Mouse (Mus musculus) C2C12 (cell line): ENCODE measurements around the gene Gm9112. TPM values are rescaled to one million over a fixed set of nuclear protein-coding genes. Genes with fewer than 3 reads are reported as not detected.
"Not testable (repeated sequence)": the region's sequence is repeated elsewhere in the genome, so short reads cannot be mapped to it uniquely, and the experiment has no call there.

ENCODE experiments used
- H3K27me3 ChIP-seq: one replicate; pipeline ENCODE4 v1.6.1; 2011; ENCODE audit not compliant: control insufficient read depth, insufficient read depth, insufficient read length
- H3K36me3 ChIP-seq: one replicate; pipeline ENCODE4 v1.6.1; 2011; ENCODE audit not compliant: control insufficient read depth, insufficient read depth
- H3K4me3 ChIP-seq: one replicate; pipeline ENCODE4 v1.5.1; 2011; ENCODE audit warnings: mild to moderate bottlenecking, control low read depth; ENCODE audit not compliant: poor library complexity, insufficient read depth, severe bottlenecking
- H3K79me2 ChIP-seq: one replicate; pipeline ENCODE4 v1.6.1; 2011; ENCODE audit not compliant: control insufficient read depth, insufficient read depth
- H3K79me3 ChIP-seq: one replicate; pipeline ENCODE4 v1.6.1; 2011; ENCODE audit warnings: low read depth, control low read depth
- H3ac ChIP-seq: one replicate; pipeline ENCODE3; 2011; ENCODE audit warnings: low read depth; ENCODE audit not compliant: control insufficient read depth, insufficient read length
- CEBPB ChIP-seq: IDR thresholded peaks from one replicate; pipeline ENCODE4 v1.6.1; 2011; ENCODE audit warnings: low read depth, mild to moderate bottlenecking, control low read depth, moderate library complexity
- CTCF ChIP-seq: IDR thresholded peaks from one replicate; pipeline ENCODE4 v1.5.1; 2011; ENCODE audit not compliant: control insufficient read depth, insufficient read depth, insufficient read length
- FOSL1 ChIP-seq: IDR thresholded peaks from one replicate; pipeline ENCODE4 v1.8.0; 2011; ENCODE audit warnings: mild to moderate bottlenecking, low read length; ENCODE audit not compliant: poor library complexity, insufficient read depth, severe bottlenecking
- MAX ChIP-seq: IDR thresholded peaks from one replicate; pipeline ENCODE4 v1.6.1; 2011; ENCODE audit warnings: mild to moderate bottlenecking, control low read depth
- MYOD1 ChIP-seq: IDR thresholded peaks from one replicate; pipeline ENCODE4 v1.6.1; 2011; ENCODE audit warnings: low read depth; ENCODE audit not compliant: control insufficient read depth, insufficient read length
- MYOG ChIP-seq: IDR thresholded peaks from one replicate; pipeline ENCODE4 v1.6.1; 2011; ENCODE audit not compliant: control insufficient read depth, insufficient read length; ENCODE audit errors: extremely low read depth
- USF1 ChIP-seq: IDR thresholded peaks from one replicate; pipeline ENCODE4 v1.6.1; 2011; ENCODE audit warnings: low read depth, mild to moderate bottlenecking, control low read depth, moderate library complexity
- long read RNA-seq, 2 experiments: library from polyadenylated mRNA; unstranded; transcript quantifications; one replicate each; pipeline ENCODE4 v2.0.0; 2019 to 2020
- polyA plus RNA-seq: library from polyadenylated mRNA; unstranded; fragments of >200 nt; fragmentation: generic; extraction: Trizol; gene quantifications from one replicate; pipeline ENCODE4 v1.2.1, GENCODE M21; 2012; ENCODE audit warnings: missing spikeins

Gene Gm9112
- polyA plus RNA-seq = not detected
- long read RNA-seq, experiment 1 = 0 reads
- long read RNA-seq, experiment 2 = 0 reads

- H3ac ChIP-seq, H3K36me3 ChIP-seq, H3K4me3 ChIP-seq, H3K79me2 ChIP-seq, H3K79me3 ChIP-seq, H3K27me3 ChIP-seq: not testable (repeated sequence)
Measured at GRCm38 (mm10) chrX:102707535-102707934, at the start of gene Gm9112, which contains the start of gene Dmrtc1b. TSS of gene Gm9112 (minus strand) at chrX:102707635. TSS of gene Dmrtc1b (plus strand) at chrX:102707865.

- H3ac ChIP-seq, H3K36me3 ChIP-seq, H3K4me3 ChIP-seq, H3K79me3 ChIP-seq, H3K27me3 ChIP-seq, H3K79me2 ChIP-seq: not testable (repeated sequence)
Measured at GRCm38 (mm10) chrX:102724226-102724625, 16.8 kb upstream of the Gm9112 start.

- H3K4me3 ChIP-seq, H3ac ChIP-seq, H3K36me3 ChIP-seq, H3K79me2 ChIP-seq, H3K27me3 ChIP-seq, H3K79me3 ChIP-seq: not testable (repeated sequence)
Measured at GRCm38 (mm10) chrX:102700636-102701035, 6.8 kb downstream of the Gm9112 start.

GRCm38 (mm10) chrX:102689252-102689651 lies 18.2 kb downstream of the Gm9112 start:
- not testable (repeated sequence) for H3K4me3 ChIP-seq, H3ac ChIP-seq, H3K36me3 ChIP-seq, H3K27me3 ChIP-seq, H3K79me2 ChIP-seq, H3K79me3 ChIP-seq

GRCm38 (mm10) chrX:102686872-102687271 lies 20.6 kb downstream of the Gm9112 start, which contains the start of gene Gm3880:
TSS of gene Gm3880 (minus strand) at chrX:102686972.
- H3K27me3 ChIP-seq, H3K36me3 ChIP-seq, H3ac ChIP-seq, H3K79me3 ChIP-seq, H3K4me3 ChIP-seq, H3K79me2 ChIP-seq: not testable (repeated sequence)

GRCm38 (mm10) chrX:102684706-102685105 lies 22.7 kb downstream of the Gm9112 start:
- not testable (repeated sequence) for H3ac ChIP-seq, H3K36me3 ChIP-seq, H3K4me3 ChIP-seq, H3K79me3 ChIP-seq, H3K27me3 ChIP-seq, H3K79me2 ChIP-seq

GRCm38 (mm10) chrX:102666641-102667040 lies 40.8 kb downstream of the Gm9112 start:
- H3K4me3 ChIP-seq = no peak overlapping the region

GRCm38 (mm10) chrX:102660712-102661111 lies 46.7 kb downstream of the Gm9112 start:
- Histone ChIP-seq H3K36me3 (no peaks in the 10 kb centered on the region), H3ac (no peak overlapping the region), H3K27me3 (no peaks in the 10 kb centered on the region), H3K4me3 (no peak overlapping the region), H3K79me2 (no peaks in the 10 kb centered on the region), H3K79me3 (no peaks in the 10 kb centered on the region)
- no peak for TF ChIP-seq CEBPB
- TF ChIP-seq MAX = no peak
- no peak for TF ChIP-seq MYOG

More at GRCm38 (mm10) chrX:102666641-102667040, 40.8 kb downstream of the Gm9112 start:
- Histone ChIP-seq H3K79me3 (no peaks in the 10 kb centered on the region), H3K36me3 (no peaks in the 10 kb centered on the region), H3K27me3 (no peaks in the 10 kb centered on the region), H3K79me2 (no peaks in the 10 kb centered on the region), H3ac (no peak overlapping the region)
- TF ChIP-seq MYOD1 (no peak), CEBPB (no peak), MAX (no peak), USF1 (no peak), CTCF (no peak), MYOG (no peak), FOSL1 (no peak)

Other genes with a start within 250 kb of the Gm9112 start
- 4.3 TPM for gene Hdac8, start 202.3 kb downstream of the Gm9112 start, polyA plus RNA-seq
- gene Phka1, start 63.4 kb downstream of the Gm9112 start, polyA plus RNA-seq = 3.3 TPM
- not detected for gene Gm3880, start 20.7 kb downstream of the Gm9112 start, polyA plus RNA-seq
- not detected for gene Dmrtc1b, start 230 bp upstream of the Gm9112 start, polyA plus RNA-seq
- not detected for gene Dmrtc1c1, start 95.3 kb upstream of the Gm9112 start, polyA plus RNA-seq
- gene Dmrtc1c2, start 147.0 kb upstream of the Gm9112 start, polyA plus RNA-seq = not detected
- not detected for gene 1700031F05Rik, start 160.3 kb upstream of the Gm9112 start, polyA plus RNA-seq
- gene Dmrtc1a, start 201.1 kb upstream of the Gm9112 start, polyA plus RNA-seq = not detected
- not detected for gene 1700011M02Rik, start 201.3 kb upstream of the Gm9112 start, polyA plus RNA-seq
- gene 1700018G05Rik, start 220.7 kb upstream of the Gm9112 start, polyA plus RNA-seq = not detected